Mouse (Mus musculus): Measurements from ENCODE around the gene Vps8. TPM values are rescaled to one million over a fixed set of nuclear protein-coding genes. Genes with fewer than 3 reads are reported as not detected.

The Vps8 gene
- polyA plus RNA-seq, 1 experiment, result 26.0 TPM

- no peak for DNase-seq
- H3K4me1 ChIP-seq (ENCODE audit: control insufficient read depth, insufficient read depth, low read length), result no peaks in the 10 kb centered on the region
- no peak overlapping the region for H3K27ac ChIP-seq (ENCODE audit: insufficient read depth, low read depth, low read length)
- TF ChIP-seq POLR2A (IDR thresholded peaks at IDR 0.05; ENCODE audit: low read depth, low read length) (no peak), CTCF (conservative IDR thresholded peaks at IDR 0.05; ENCODE audit: insufficient read depth, insufficient read length, low read depth, low read length) (no peak)
- WGBS, result 75% methylated on average over 4 of the region's 4 CpGs
- no peaks in the 10 kb centered on the region for H3K27me3 ChIP-seq (replicated peaks; ENCODE audit: control insufficient read depth, insufficient read depth, low read length)
- no peaks in the 10 kb centered on the region for H3K36me3 ChIP-seq (ENCODE audit: control insufficient read depth, insufficient read depth, low read length)
- no peak overlapping the region for H3K4me3 ChIP-seq (ENCODE audit: insufficient read depth, low read depth, low read length)
Observed at GRCm38 (mm10) chr16:21523738-21524137, 100.8 kb downstream of the Vps8 start.

- TF ChIP-seq POLR2A (IDR thresholded peaks at IDR 0.05; ENCODE audit: low read depth, low read length) (no peak), CTCF (conservative IDR thresholded peaks at IDR 0.05; ENCODE audit: insufficient read depth, insufficient read length, low read depth, low read length) (no peak)
- no peaks in the 10 kb centered on the region for H3K27me3 ChIP-seq (replicated peaks; ENCODE audit: control insufficient read depth, insufficient read depth, low read length)
- H3K4me1 ChIP-seq (ENCODE audit: control insufficient read depth, insufficient read depth, low read length), result no peaks in the 10 kb centered on the region; the same call in 1 of the 2 replicates
- WGBS, result 96% methylated on average over 1 of the region's 1 CpGs
- no peak for DNase-seq
- no peak overlapping the region for H3K4me3 ChIP-seq (ENCODE audit: insufficient read depth, low read depth, low read length)
- H3K36me3 ChIP-seq (ENCODE audit: control insufficient read depth, insufficient read depth, low read length), result no peaks in the 10 kb centered on the region
- H3K27ac ChIP-seq (ENCODE audit: insufficient read depth, low read depth, low read length), result no peak overlapping the region
Observed at GRCm38 (mm10) chr16:21525376-21525775, 102.5 kb downstream of the Vps8 start.

GRCm38 (mm10) chr16:21527271-21528007 lies 104.5 kb downstream of the Vps8 start:
- Histone ChIP-seq H3K4me1 (ENCODE audit: control insufficient read depth, insufficient read depth, low read length) (no peaks in the 10 kb centered on the region; the same call in 1 of the 2 replicates), H3K4me3 (ENCODE audit: insufficient read depth, low read depth, low read length) (no peak overlapping the region), H3K27ac (ENCODE audit: insufficient read depth, low read depth, low read length) (no peak overlapping the region), H3K36me3 (ENCODE audit: control insufficient read depth, insufficient read depth, low read length) (no peaks in the 10 kb centered on the region), H3K27me3 (replicated peaks; ENCODE audit: control insufficient read depth, insufficient read depth, low read length) (no peaks in the 10 kb centered on the region)
- 76% methylated on average over 10 of the region's 10 CpGs for WGBS
- peak; percentile 18 for DNase-seq
- no peak for TF ChIP-seq CTCF (conservative IDR thresholded peaks at IDR 0.05; ENCODE audit: insufficient read depth, insufficient read length, low read depth, low read length)
- TF ChIP-seq POLR2A (IDR thresholded peaks at IDR 0.05; ENCODE audit: low read depth, low read length), result no peak

GRCm38 (mm10) chr16:21533503-21533902 lies 110.6 kb downstream of the Vps8 start:
- H3K27me3 ChIP-seq (replicated peaks; ENCODE audit: control insufficient read depth, insufficient read depth, low read length), result no peaks in the 10 kb centered on the region
- no peak for TF ChIP-seq POLR2A (IDR thresholded peaks at IDR 0.05; ENCODE audit: low read depth, low read length)
- no peak for TF ChIP-seq CTCF (conservative IDR thresholded peaks at IDR 0.05; ENCODE audit: insufficient read depth, insufficient read length, low read depth, low read length)
- peaks cover 11% of the 10 kb centered on the region for H3K4me1 ChIP-seq (ENCODE audit: control insufficient read depth, insufficient read depth, low read length)
- H3K27ac ChIP-seq (ENCODE audit: insufficient read depth, low read depth, low read length), result no peak overlapping the region
- no peaks in the 10 kb centered on the region; the same call in 1 of the 2 replicates for H3K36me3 ChIP-seq (ENCODE audit: control insufficient read depth, insufficient read depth, low read length)
- no peak for DNase-seq
- WGBS, result 89% methylated on average over 4 of the region's 4 CpGs
- no peak overlapping the region for H3K4me3 ChIP-seq (ENCODE audit: insufficient read depth, low read depth, low read length)

- DNase-seq, result peak; percentile 78
- Histone ChIP-seq H3K4me1 (ENCODE audit: control insufficient read depth, insufficient read depth, low read length) (peaks cover 11% of the 10 kb centered on the region), H3K27me3 (replicated peaks; ENCODE audit: control insufficient read depth, insufficient read depth, low read length) (no peaks in the 10 kb centered on the region), H3K27ac (ENCODE audit: insufficient read depth, low read depth, low read length) (peak overlapping the region; percentile 35), H3K4me3 (ENCODE audit: insufficient read depth, low read depth, low read length) (no peak overlapping the region), H3K36me3 (ENCODE audit: control insufficient read depth, insufficient read depth, low read length) (no peaks in the 10 kb centered on the region; the same call in 1 of the 2 replicates)
- 53% methylated on average over 7 of the region's 7 CpGs for WGBS
- TF ChIP-seq CTCF (conservative IDR thresholded peaks at IDR 0.05; ENCODE audit: insufficient read depth, insufficient read length, low read depth, low read length), result no peak
- TF ChIP-seq POLR2A (IDR thresholded peaks at IDR 0.05; ENCODE audit: low read depth, low read length), result no peak
Observed at GRCm38 (mm10) chr16:21536240-21537005, 113.5 kb downstream of the Vps8 start.

- 60% methylated on average over 3 of the region's 3 CpGs for WGBS
- H3K36me3 ChIP-seq (ENCODE audit: control insufficient read depth, insufficient read depth, low read length), result no peaks in the 10 kb centered on the region; the same call in 1 of the 2 replicates
- H3K4me3 ChIP-seq (ENCODE audit: insufficient read depth, low read depth, low read length), result no peak overlapping the region
- no peak overlapping the region for H3K27ac ChIP-seq (ENCODE audit: insufficient read depth, low read depth, low read length)
- peaks cover 11% of the 10 kb centered on the region for H3K4me1 ChIP-seq (ENCODE audit: control insufficient read depth, insufficient read depth, low read length)
- TF ChIP-seq POLR2A (IDR thresholded peaks at IDR 0.05; ENCODE audit: low read depth, low read length) (no peak), CTCF (conservative IDR thresholded peaks at IDR 0.05; ENCODE audit: insufficient read depth, insufficient read length, low read depth, low read length) (0 out of 2 replicates have a peak, but pooled peaks have one; percentile 5)
- no peak for DNase-seq
- no peaks in the 10 kb centered on the region for H3K27me3 ChIP-seq (replicated peaks; ENCODE audit: control insufficient read depth, insufficient read depth, low read length)
Observed at GRCm38 (mm10) chr16:21537312-21537711, 114.4 kb downstream of the Vps8 start.

GRCm38 (mm10) chr16:21538889-21539288 lies 116.0 kb downstream of the Vps8 start:
- no peaks in the 10 kb centered on the region; the same call in 1 of the 2 replicates for H3K36me3 ChIP-seq (ENCODE audit: control insufficient read depth, insufficient read depth, low read length)
- WGBS, result 62% methylated on average over 2 of the region's 2 CpGs
- peak; percentile 32 for DNase-seq
- peaks cover 11% of the 10 kb centered on the region for H3K4me1 ChIP-seq (ENCODE audit: control insufficient read depth, insufficient read depth, low read length)
- H3K4me3 ChIP-seq (ENCODE audit: insufficient read depth, low read depth, low read length), result no peak overlapping the region
- 0 out of 2 replicates have a peak, but pooled peaks have one; percentile 20 for TF ChIP-seq CTCF (conservative IDR thresholded peaks at IDR 0.05; ENCODE audit: insufficient read depth, insufficient read length, low read depth, low read length)
- TF ChIP-seq POLR2A (IDR thresholded peaks at IDR 0.05; ENCODE audit: low read depth, low read length), result no peak
- H3K27ac ChIP-seq (ENCODE audit: insufficient read depth, low read depth, low read length), result no peak overlapping the region
- H3K27me3 ChIP-seq (replicated peaks; ENCODE audit: control insufficient read depth, insufficient read depth, low read length), result no peaks in the 10 kb centered on the region
